Mouse (Mus musculus) stomach, postnatal 0 days (tissue): ENCODE data around the gene Pgbd1.

Experiments used
- CTCF ChIP-seq: IDR thresholded peaks from 2 replicates; pipeline ENCODE4 v1.5.1; 2016; ENCODE audit warnings: antibody characterized with exemption, low read depth, mild to moderate bottlenecking, moderate library complexity
- EP300 ChIP-seq: optimal IDR thresholded peaks from 2 replicates; pipeline ENCODE3; 2016; ENCODE audit warnings: antibody characterized with exemption

- TF ChIP-seq CTCF = no peak
- no peak for TF ChIP-seq EP300
These were observed 31.6 kb upstream of the Pgbd1 start for GRCm38 (mm10) chr13:21472427-21472826.
